Mouse (Mus musculus): ENCODE measurements around the gene Sertad2. TPM values are rescaled to one million over a fixed set of nuclear protein-coding genes. Genes with fewer than 3 reads are reported as not detected.

Sertad2 gene
- polyA plus RNA-seq, 1 experiment from 2014 or later = 23.6 TPM

GRCm38 (mm10) chr11:20631026-20631940, 88.2 kb downstream of the Sertad2 start:
- peak; percentile 94 for DNase-seq (ENCODE audit: low spot score)
- WGBS = 3% methylated on average over 31 of the region's 36 CpGs
- H3K4me1 ChIP-seq (ENCODE audit: control insufficient read depth, insufficient read depth, low read length) = peaks cover 15% of the 10 kb centered on the region
- H3K27me3 ChIP-seq (ENCODE audit: control insufficient read depth, insufficient read depth, low read length) = no peaks in the 10 kb centered on the region
- peak overlapping the region; percentile 54 for H3K4me3 ChIP-seq (ENCODE audit: low read depth, low read length)
- ATAC-seq (ENCODE audit: insufficient number of reproducible peaks, low FRiP score, low TSS enrichment, low read depth) = peak; percentile 89
- H3K36me3 ChIP-seq (ENCODE audit: control insufficient read depth, insufficient read depth, low read length) = no peaks in the 10 kb centered on the region
- H3K9ac ChIP-seq (ENCODE audit: low read length) = peak overlapping the region; percentile 24; the same call in 1 of the 2 replicates
- H3K4me2 ChIP-seq (ENCODE audit: low read depth, severe bottlenecking) = peak overlapping the region; percentile 58
- no peaks in the 10 kb centered on the region for H3K9me3 ChIP-seq (ENCODE audit: control insufficient read depth, low read length)
- H3K27ac ChIP-seq (replicated peaks; ENCODE audit: low read depth, low read length) = peak overlapping the region; percentile 86

GRCm38 (mm10) chr11:20631941-20632618, 89.0 kb downstream of the Sertad2 start:
- Histone ChIP-seq H3K9me3 (ENCODE audit: control insufficient read depth, low read length) (no peaks in the 10 kb centered on the region), H3K4me2 (ENCODE audit: low read depth, severe bottlenecking) (peak overlapping the region; percentile 58), H3K36me3 (ENCODE audit: control insufficient read depth, insufficient read depth, low read length) (no peaks in the 10 kb centered on the region), H3K4me3 (ENCODE audit: low read depth, low read length) (peak overlapping the region; percentile 54), H3K27ac (replicated peaks; ENCODE audit: low read depth, low read length) (peak overlapping the region; percentile 86), H3K4me1 (ENCODE audit: control insufficient read depth, insufficient read depth, low read length) (peaks cover 15% of the 10 kb centered on the region), H3K27me3 (ENCODE audit: control insufficient read depth, insufficient read depth, low read length) (no peaks in the 10 kb centered on the region), H3K9ac (ENCODE audit: low read length) (peak overlapping the region; percentile 68)
- WGBS = under 1% methylated on average over 64 of the region's 67 CpGs
- ATAC-seq (ENCODE audit: insufficient number of reproducible peaks, low FRiP score, low TSS enrichment, low read depth) (peak; percentile 93), DNase-seq (ENCODE audit: low spot score) (peak; percentile 85)

GRCm38 (mm10) chr11:20632619-20632965, 89.5 kb downstream of the Sertad2 start:
- no peaks in the 10 kb centered on the region for H3K36me3 ChIP-seq (ENCODE audit: control insufficient read depth, insufficient read depth, low read length)
- H3K4me3 ChIP-seq (ENCODE audit: low read depth, low read length) = peak overlapping the region; percentile 54
- peak overlapping the region; percentile 58 for H3K4me2 ChIP-seq (ENCODE audit: low read depth, severe bottlenecking)
- peaks cover 15% of the 10 kb centered on the region for H3K4me1 ChIP-seq (ENCODE audit: control insufficient read depth, insufficient read depth, low read length)
- WGBS = under 1% methylated on average over 13 of the region's 13 CpGs
- peak overlapping the region; percentile 86 for H3K27ac ChIP-seq (replicated peaks; ENCODE audit: low read depth, low read length)
- peak overlapping the region; percentile 68 for H3K9ac ChIP-seq (ENCODE audit: low read length)
- no peaks in the 10 kb centered on the region for H3K27me3 ChIP-seq (ENCODE audit: control insufficient read depth, insufficient read depth, low read length)
- DNase-seq (ENCODE audit: low spot score) (peak; percentile 69), ATAC-seq (ENCODE audit: insufficient number of reproducible peaks, low FRiP score, low TSS enrichment, low read depth) (no peak)
- no peaks in the 10 kb centered on the region for H3K9me3 ChIP-seq (ENCODE audit: control insufficient read depth, low read length)

GRCm38 (mm10) chr11:20634543-20634942, 91.5 kb downstream of the Sertad2 start:
- H3K4me1 ChIP-seq (ENCODE audit: control insufficient read depth, insufficient read depth, low read length) = peaks cover 20% of the 10 kb centered on the region
- H3K27ac ChIP-seq (replicated peaks; ENCODE audit: low read depth, low read length) = no peak overlapping the region
- H3K27me3 ChIP-seq (ENCODE audit: control insufficient read depth, insufficient read depth, low read length) = no peaks in the 10 kb centered on the region
- no peak overlapping the region for H3K9ac ChIP-seq (ENCODE audit: low read length)
- no peaks in the 10 kb centered on the region for H3K9me3 ChIP-seq (ENCODE audit: control insufficient read depth, low read length)
- DNase-seq (ENCODE audit: low spot score) (no peak), ATAC-seq (ENCODE audit: insufficient number of reproducible peaks, low FRiP score, low TSS enrichment, low read depth) (no peak)
- H3K4me3 ChIP-seq (ENCODE audit: low read depth, low read length) = no peak overlapping the region
- no peaks in the 10 kb centered on the region for H3K36me3 ChIP-seq (ENCODE audit: control insufficient read depth, insufficient read depth, low read length)
- 95% methylated on average over 1 of the region's 1 CpGs for whole genome bisulfite sequencing
- H3K4me2 ChIP-seq (ENCODE audit: low read depth, severe bottlenecking) = no peak overlapping the region

- no peak for ATAC-seq (ENCODE audit: insufficient number of reproducible peaks, low FRiP score, low TSS enrichment, low read depth)
- Histone ChIP-seq H3K4me3 (ENCODE audit: low read depth, low read length) (no peak overlapping the region), H3K36me3 (ENCODE audit: control insufficient read depth, insufficient read depth, low read length) (no peaks in the 10 kb centered on the region), H3K9ac (ENCODE audit: low read length) (no peak overlapping the region; the same call in 1 of the 2 replicates), H3K4me1 (ENCODE audit: control insufficient read depth, insufficient read depth, low read length) (peaks cover 31% of the 10 kb centered on the region), H3K9me3 (ENCODE audit: control insufficient read depth, low read length) (no peaks in the 10 kb centered on the region), H3K27me3 (ENCODE audit: control insufficient read depth, insufficient read depth, low read length) (no peaks in the 10 kb centered on the region), H3K27ac (replicated peaks; ENCODE audit: low read depth, low read length) (peak overlapping the region; percentile 26; the same call in 1 of the 2 replicates), H3K4me2 (ENCODE audit: low read depth, severe bottlenecking) (no peak overlapping the region)
- WGBS = 30% methylated on average over 6 of the region's 6 CpGs
- DNase-seq (ENCODE audit: low spot score) = peak; percentile 29
Observed at GRCm38 (mm10) chr11:20635646-20636045, 92.6 kb downstream of the Sertad2 start.

- H3K36me3 ChIP-seq (ENCODE audit: control insufficient read depth, insufficient read depth, low read length) = no peaks in the 10 kb centered on the region
- H3K4me3 ChIP-seq (ENCODE audit: low read depth, low read length) = no peak overlapping the region
- ATAC-seq (ENCODE audit: insufficient number of reproducible peaks, low FRiP score, low TSS enrichment, low read depth) (no peak), DNase-seq (ENCODE audit: low spot score) (peak; percentile 20)
- no peak overlapping the region for H3K4me2 ChIP-seq (ENCODE audit: low read depth, severe bottlenecking)
- H3K4me1 ChIP-seq (ENCODE audit: control insufficient read depth, insufficient read depth, low read length) = peaks cover 34% of the 10 kb centered on the region
- H3K27ac ChIP-seq (replicated peaks; ENCODE audit: low read depth, low read length) = peak overlapping the region; percentile 26; the same call in 1 of the 2 replicates
- WGBS = 62% methylated on average over 4 of the region's 4 CpGs
- no peaks in the 10 kb centered on the region for H3K27me3 ChIP-seq (ENCODE audit: control insufficient read depth, insufficient read depth, low read length)
- peak overlapping the region; percentile 27; the same call in 1 of the 2 replicates for H3K9ac ChIP-seq (ENCODE audit: low read length)
- H3K9me3 ChIP-seq (ENCODE audit: control insufficient read depth, low read length) = no peaks in the 10 kb centered on the region
Observed at GRCm38 (mm10) chr11:20636114-20636513, 93.1 kb downstream of the Sertad2 start.

- Histone ChIP-seq H3K27ac (replicated peaks; ENCODE audit: low read depth, low read length) (no peak overlapping the region), H3K27me3 (ENCODE audit: control insufficient read depth, insufficient read depth, low read length) (no peaks in the 10 kb centered on the region), H3K9me3 (ENCODE audit: control insufficient read depth, low read length) (no peaks in the 10 kb centered on the region), H3K9ac (ENCODE audit: low read length) (no peak overlapping the region), H3K36me3 (ENCODE audit: control insufficient read depth, insufficient read depth, low read length) (no peaks in the 10 kb centered on the region), H3K4me1 (ENCODE audit: control insufficient read depth, insufficient read depth, low read length) (peaks cover 31% of the 10 kb centered on the region), H3K4me2 (ENCODE audit: low read depth, severe bottlenecking) (no peak overlapping the region), H3K4me3 (ENCODE audit: low read depth, low read length) (no peak overlapping the region)
- DNase-seq (ENCODE audit: low spot score) (no peak), ATAC-seq (ENCODE audit: insufficient number of reproducible peaks, low FRiP score, low TSS enrichment, low read depth) (no peak)
Observed at GRCm38 (mm10) chr11:20637060-20637459, 94.0 kb downstream of the Sertad2 start.

GRCm38 (mm10) chr11:20638841-20639240, 95.8 kb downstream of the Sertad2 start:
- Histone ChIP-seq H3K4me1 (ENCODE audit: control insufficient read depth, insufficient read depth, low read length) (peaks cover 28% of the 10 kb centered on the region), H3K4me3 (ENCODE audit: low read depth, low read length) (no peak overlapping the region), H3K27ac (replicated peaks; ENCODE audit: low read depth, low read length) (no peak overlapping the region), H3K9me3 (ENCODE audit: control insufficient read depth, low read length) (no peaks in the 10 kb centered on the region), H3K36me3 (ENCODE audit: control insufficient read depth, insufficient read depth, low read length) (no peaks in the 10 kb centered on the region), H3K9ac (ENCODE audit: low read length) (no peak overlapping the region), H3K27me3 (ENCODE audit: control insufficient read depth, insufficient read depth, low read length) (no peaks in the 10 kb centered on the region), H3K4me2 (ENCODE audit: low read depth, severe bottlenecking) (no peak overlapping the region)
- DNase-seq (ENCODE audit: low spot score) = peak; percentile 89
- 35% methylated on average over 3 of the region's 3 CpGs for WGBS
- no peak for ATAC-seq (ENCODE audit: insufficient number of reproducible peaks, low FRiP score, low TSS enrichment, low read depth)

All from limb, embryonic 11.5 days (tissue).